Mouse (Mus musculus): ENCODE results near the gene St6galnac5. TPM values are rescaled to one million over a fixed set of nuclear protein-coding genes. Genes with fewer than 3 reads are reported as not detected.

St6galnac5 gene
- total RNA-seq, 2 experiments from 2014 or later: 28.9 to 37.4 TPM

GRCm38 (mm10) chr3:152880121-152880835 lies 101.8 kb downstream of the St6galnac5 start:
- intact Hi-C loops (cut with DNase I): no loop called here
- peak; percentile 29 to 31 for DNase-seq (ENCODE audit: low spot score in 2 of 2)

GRCm38 (mm10) chr3:152875723-152876290 lies 106.2 kb downstream of the St6galnac5 start:
- intact Hi-C loops (cut with DNase I): no loop called here
- no peak for DNase-seq (ENCODE audit: low spot score in 2 of 2)

- peak; percentile 37 to 41 for DNase-seq (ENCODE audit: low spot score in 2 of 2)
- intact Hi-C loops (cut with DNase I): no loop called here
Measured at GRCm38 (mm10) chr3:152874431-152875355, 107.4 kb downstream of the St6galnac5 start.

GRCm38 (mm10) chr3:152872596-152872995 lies 109.5 kb downstream of the St6galnac5 start:
- no peak for DNase-seq (ENCODE audit: low spot score in 2 of 2)
- intact Hi-C loops (cut with DNase I): no loop called here

- intact Hi-C loops (cut with DNase I): no loop called here
- no peak for DNase-seq (ENCODE audit: low spot score in 2 of 2)
Measured at GRCm38 (mm10) chr3:152872054-152872453, 110.0 kb downstream of the St6galnac5 start.

- intact Hi-C loops (cut with DNase I): no loop called here
- DNase-seq (ENCODE audit: low spot score in 2 of 2): peak; percentile 46 to 50
Measured at GRCm38 (mm10) chr3:152867654-152868525, 114.2 kb downstream of the St6galnac5 start.

GRCm38 (mm10) chr3:152866035-152866965 lies 115.7 kb downstream of the St6galnac5 start:
- DNase-seq (ENCODE audit: low spot score in 2 of 2): no peak
- intact Hi-C loops (cut with DNase I): no loop called here

- intact Hi-C loops (cut with DNase I): no loop called here
- no peak for DNase-seq (ENCODE audit: low spot score in 2 of 2)
Measured at GRCm38 (mm10) chr3:152861978-152862377, 120.1 kb downstream of the St6galnac5 start.

- DNase-seq (ENCODE audit: low spot score in 2 of 2): no peak
- intact Hi-C loops (cut with DNase I): no loop called here
Measured at GRCm38 (mm10) chr3:152861450-152861849, 120.6 kb downstream of the St6galnac5 start.

- DNase-seq (ENCODE audit: low spot score in 2 of 2): no peak
- intact Hi-C loops (cut with DNase I): no loop called here
Measured at GRCm38 (mm10) chr3:152856095-152856494, 126.0 kb downstream of the St6galnac5 start.

GRCm38 (mm10) chr3:152855006-152855614 lies 126.9 kb downstream of the St6galnac5 start:
- intact Hi-C loops (cut with DNase I): no loop called here
- DNase-seq (ENCODE audit: low spot score in 2 of 2): no peak

- DNase-seq (ENCODE audit: low spot score in 2 of 2): no peak
Measured at GRCm38 (mm10) chr3:152843925-152844324, 138.1 kb downstream of the St6galnac5 start.

GRCm38 (mm10) chr3:152842648-152843047 lies 139.4 kb downstream of the St6galnac5 start:
- no peak for DNase-seq (ENCODE audit: low spot score in 2 of 2)
- intact Hi-C loops (cut with DNase I): no loop called here

More at GRCm38 (mm10) chr3:152843925-152844324, 138.1 kb downstream of the St6galnac5 start:
- intact Hi-C loops (cut with DNase I): no loop called here

- peak in 1 of 2 experiments; percentile 23 for DNase-seq (ENCODE audit: low spot score in 2 of 2)
Measured at GRCm38 (mm10) chr3:152841264-152841663, 140.8 kb downstream of the St6galnac5 start.

GRCm38 (mm10) chr3:152837938-152838337 lies 144.1 kb downstream of the St6galnac5 start:
- DNase-seq (ENCODE audit: low spot score in 2 of 2): peak in 1 of 2 experiments; percentile 21
- intact Hi-C loops (cut with DNase I): no loop called here

More at GRCm38 (mm10) chr3:152841264-152841663, 140.8 kb downstream of the St6galnac5 start:
- intact Hi-C loops (cut with DNase I): no loop called here

GRCm38 (mm10) chr3:152837407-152837806 lies 144.6 kb downstream of the St6galnac5 start:
- intact Hi-C loops (cut with DNase I): no loop called here
- no peak for DNase-seq (ENCODE audit: low spot score in 2 of 2)

- intact Hi-C loops (cut with DNase I): no loop called here
Measured at GRCm38 (mm10) chr3:152832436-152832835, 149.6 kb downstream of the St6galnac5 start.

GRCm38 (mm10) chr3:152831974-152832373 lies 150.1 kb downstream of the St6galnac5 start:
- no peak for DNase-seq (ENCODE audit: low spot score in 2 of 2)
- intact Hi-C loops (cut with DNase I): no loop called here

More at GRCm38 (mm10) chr3:152832436-152832835, 149.6 kb downstream of the St6galnac5 start:
- no peak for DNase-seq (ENCODE audit: low spot score in 2 of 2)

Measured in left cerebral cortex, postnatal 36 days (tissue).